Mouse (Mus musculus) ES-Bruce4 (cell line): ENCODE results near the gene Mosmo.

Source experiments
- CTCF ChIP-seq: IDR thresholded peaks from one replicate; pipeline ENCODE4 v1.8.1; 2011; ENCODE audit warnings: low read depth, low read length
- POLR2A ChIP-seq: IDR thresholded peaks from one replicate; pipeline ENCODE4 v1.8.1; 2011; ENCODE audit warnings: low read length; ENCODE audit not compliant: insufficient read depth

DNA sequence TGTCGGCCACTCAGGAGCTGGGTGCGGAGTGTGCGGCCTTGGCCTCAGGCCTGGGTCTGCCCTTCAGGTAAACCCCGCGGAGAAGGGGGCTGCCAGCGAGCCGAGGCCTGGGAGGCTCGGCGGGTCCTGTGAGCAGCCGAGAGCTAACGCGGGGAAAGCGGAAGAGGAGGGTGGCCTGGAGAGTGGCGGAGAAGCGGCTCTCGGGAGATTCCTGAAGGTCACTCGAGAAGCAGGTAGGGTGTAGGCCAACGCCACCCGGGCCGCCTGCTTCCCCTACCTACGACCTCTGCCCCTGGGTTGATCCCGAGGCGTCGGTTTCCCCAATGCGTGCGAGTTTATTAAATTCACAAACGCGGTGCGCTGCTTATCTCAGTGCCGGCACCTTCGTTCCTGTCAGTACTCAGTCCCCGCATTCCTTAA is 42.0 kb upstream of the Mosmo start:
- TF ChIP-seq CTCF (no peak), POLR2A (no peak)
